Mouse (Mus musculus): Measurements from ENCODE around the gene Npvf.

GRCm38 (mm10) chr6:50656426-50656825, 2.2 kb upstream of the Npvf start:
- TF ChIP-seq CTCF (conservative IDR thresholded peaks at IDR 0.05; ENCODE audit: low read length), result no peak
- no peak for TF ChIP-seq POU5F1 (IDR thresholded peaks at IDR 0.05; ENCODE audit: borderline replicate concordance, low read length)
- TF ChIP-seq NANOG (IDR thresholded peaks at IDR 0.05; ENCODE audit: borderline replicate concordance, low read length), result no peak

Measured in E14TG2a.4 (cell line).